Mouse (Mus musculus) ES-Bruce4 (cell line): ENCODE results near the gene Slc22a12. TPM values are rescaled to one million over a fixed set of nuclear protein-coding genes. Genes with fewer than 3 reads are reported as not detected.

Experiments
- H3K27ac ChIP-seq: 2 replicates; pipeline ENCODE4 v1.5.1; 2012; ENCODE audit warnings: low read length, inconsistent platforms; ENCODE audit not compliant: insufficient read depth
- H3K27me3 ChIP-seq: 2 replicates; pipeline ENCODE4 v1.6.1; 2012; ENCODE audit warnings: mild to moderate bottlenecking, low read length, inconsistent platforms; ENCODE audit not compliant: control insufficient read depth, poor library complexity, insufficient read depth, severe bottlenecking
- H3K36me3 ChIP-seq: 2 replicates; pipeline ENCODE4 v1.6.1; 2012; ENCODE audit warnings: inconsistent platforms, mild to moderate bottlenecking, low read length, moderate library complexity; ENCODE audit not compliant: control insufficient read depth, poor library complexity, insufficient read depth, severe bottlenecking
- H3K4me1 ChIP-seq: one replicate; pipeline ENCODE4 v1.8.1; 2011; ENCODE audit warnings: low read length; ENCODE audit not compliant: control insufficient read depth, insufficient read depth
- H3K4me3 ChIP-seq: 2 replicates; pipeline ENCODE4 v1.5.1; 2011; ENCODE audit warnings: low read depth, mild to moderate bottlenecking, low read length
- H3K9ac ChIP-seq: 2 replicates; pipeline ENCODE4 v1.6.1; 2012; ENCODE audit warnings: low read depth, mild to moderate bottlenecking, inconsistent platforms; ENCODE audit not compliant: poor library complexity, severe bottlenecking
- H3K9me3 ChIP-seq: replicated peaks from 2 replicates; pipeline ENCODE4 v1.6.1; 2012; ENCODE audit warnings: mild to moderate bottlenecking, low read length, inconsistent platforms; ENCODE audit not compliant: control insufficient read depth, poor library complexity, insufficient read depth, severe bottlenecking
- CTCF ChIP-seq: IDR thresholded peaks from one replicate; pipeline ENCODE4 v1.8.1; 2011; ENCODE audit warnings: low read depth, low read length
- EP300 ChIP-seq: IDR thresholded peaks from 2 replicates; pipeline ENCODE4 v1.6.1; 2011; ENCODE audit warnings: low read depth, low read length; ENCODE audit not compliant: insufficient read depth
- POLR2A ChIP-seq: IDR thresholded peaks from one replicate; pipeline ENCODE4 v1.8.1; 2011; ENCODE audit warnings: low read length; ENCODE audit not compliant: insufficient read depth
- polyA plus RNA-seq: library from polyadenylated mRNA; stranded (reverse); fragments of >200 nt; gene quantifications from 2 replicates; pipeline ENCODE4 v1.2.4, GENCODE M21; 2011; ENCODE audit warnings: low read depth; ENCODE audit not compliant: missing spikeins, insufficient read depth, insufficient read length

The Slc22a12 gene
- polyA plus RNA-seq, 1 experiment = not detected

GRCm38 (mm10) chr19:6551215-6551614 is 8.4 kb upstream of the Slc22a12 start:
- no peak overlapping the region for H3K27ac ChIP-seq
- no peak overlapping the region for H3K9ac ChIP-seq
- TF ChIP-seq EP300 (no peak), CTCF (no peak)
- no peaks in the 10 kb centered on the region for H3K36me3 ChIP-seq
- H3K9me3 ChIP-seq = no peaks in the 10 kb centered on the region
- H3K27me3 ChIP-seq = no peaks in the 10 kb centered on the region
- H3K4me3 ChIP-seq = no peak overlapping the region
- no peaks in the 10 kb centered on the region for H3K4me1 ChIP-seq

- no peaks in the 10 kb centered on the region for H3K36me3 ChIP-seq
- H3K9ac ChIP-seq = no peak overlapping the region
- H3K27ac ChIP-seq = no peak overlapping the region
- no peak for TF ChIP-seq EP300
- no peak for TF ChIP-seq CTCF
- no peak for TF ChIP-seq POLR2A
- no peaks in the 10 kb centered on the region for H3K27me3 ChIP-seq
- H3K4me1 ChIP-seq = no peaks in the 10 kb centered on the region
- no peak overlapping the region for H3K4me3 ChIP-seq
- H3K9me3 ChIP-seq = no peaks in the 10 kb centered on the region
These were observed 6.7 kb upstream of the Slc22a12 start for GRCm38 (mm10) chr19:6549566-6549965.

GRCm38 (mm10) chr19:6548431-6549410 is 5.9 kb upstream of the Slc22a12 start:
- H3K27ac ChIP-seq = no peak overlapping the region
- H3K36me3 ChIP-seq = no peaks in the 10 kb centered on the region
- TF ChIP-seq POLR2A (no peak), EP300 (no peak), CTCF (no peak)
- H3K27me3 ChIP-seq = no peaks in the 10 kb centered on the region
- H3K9ac ChIP-seq = no peak overlapping the region
- H3K4me1 ChIP-seq = no peaks in the 10 kb centered on the region
- H3K9me3 ChIP-seq = no peaks in the 10 kb centered on the region
- H3K4me3 ChIP-seq = no peak overlapping the region

- Histone ChIP-seq H3K27ac (no peak overlapping the region), H3K9me3 (no peaks in the 10 kb centered on the region), H3K27me3 (no peaks in the 10 kb centered on the region), H3K9ac (no peak overlapping the region), H3K4me3 (no peak overlapping the region), H3K36me3 (no peaks in the 10 kb centered on the region), H3K4me1 (no peaks in the 10 kb centered on the region)
- TF ChIP-seq EP300 (no peak), POLR2A (no peak), CTCF (no peak)
These were observed 5.0 kb upstream of the Slc22a12 start for GRCm38 (mm10) chr19:6547801-6548200.

GRCm38 (mm10) chr19:6546096-6546495 is 3.3 kb upstream of the Slc22a12 start:
- H3K27me3 ChIP-seq = no peaks in the 10 kb centered on the region
- H3K9me3 ChIP-seq = no peaks in the 10 kb centered on the region
- H3K36me3 ChIP-seq = no peaks in the 10 kb centered on the region
- H3K27ac ChIP-seq = no peak overlapping the region
- H3K4me3 ChIP-seq = no peak overlapping the region
- H3K4me1 ChIP-seq = no peaks in the 10 kb centered on the region
- H3K9ac ChIP-seq = no peak overlapping the region
- TF ChIP-seq CTCF = no peak
- TF ChIP-seq POLR2A = no peak
- no peak for TF ChIP-seq EP300

GRCm38 (mm10) chr19:6545481-6545880 is 2.6 kb upstream of the Slc22a12 start:
- TF ChIP-seq CTCF (no peak), POLR2A (no peak)
- Histone ChIP-seq H3K27ac (no peak overlapping the region), H3K36me3 (no peaks in the 10 kb centered on the region), H3K27me3 (no peaks in the 10 kb centered on the region), H3K9me3 (no peaks in the 10 kb centered on the region), H3K4me1 (peaks cover 2% of the 10 kb centered on the region), H3K9ac (no peak overlapping the region), H3K4me3 (no peak overlapping the region)
